Comparison of ENCODE assay signal across 8 mouse cellular contexts in the genomic region with DNA sequence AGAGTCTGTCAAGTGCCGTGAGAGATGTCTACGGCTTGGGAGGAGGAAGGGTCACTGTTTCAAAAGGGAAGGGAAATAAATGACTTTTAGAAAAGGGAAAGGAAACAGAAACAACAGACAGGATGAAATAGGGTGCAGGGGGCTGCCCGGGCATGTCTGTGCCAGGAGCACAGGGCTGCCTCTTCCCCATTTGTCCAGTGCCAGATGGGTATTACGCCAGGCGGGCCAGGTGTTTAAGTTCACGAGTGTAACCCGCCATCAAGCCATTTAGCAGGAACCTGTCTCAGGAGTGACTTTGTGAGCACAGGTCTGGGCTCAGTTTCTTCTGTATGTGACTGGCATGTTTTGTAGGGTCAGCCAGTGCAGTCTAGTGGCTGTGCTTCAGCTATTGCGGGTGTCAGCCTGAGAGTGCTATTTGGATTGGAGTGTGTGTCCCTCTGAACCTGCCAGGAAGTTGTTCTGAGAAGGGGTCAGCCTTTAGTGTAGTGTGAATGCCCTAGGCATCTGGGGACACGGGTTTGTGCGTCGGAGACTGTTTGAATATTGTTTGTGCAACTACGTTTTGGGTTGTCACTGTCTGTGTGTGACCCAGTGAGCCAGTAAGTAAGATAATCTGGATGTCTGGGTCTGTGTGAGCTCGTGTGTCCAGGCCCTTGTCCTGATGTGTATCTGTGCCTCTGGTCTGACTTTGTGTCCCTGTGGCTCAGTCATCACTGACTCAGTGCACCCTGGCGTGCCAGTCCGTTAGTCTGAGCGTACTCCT. TPM values are rescaled to one million over a fixed set of nuclear protein-coding genes. Genes with fewer than 3 reads are reported as not detected.
A peak's percentile ranks its signal among the peaks of the same experiment; 100 is the strongest.
DNase-seq lines count a peak whose midpoint lies in the region; ATAC-seq lines count a peak whose summit lies in the region.

No protein-coding gene starts in this region.

- peak overlapping the region; percentile 100 for H3K4me2 ChIP-seq in kidney, embryonic 16.5 days (replicated peaks; ENCODE audit: low read depth, low read length)
- H3K4me2 ChIP-seq in midbrain, embryonic 14.5 days (ENCODE audit: low read length) = peak overlapping the region; percentile 97

- no peak; the same call in 1 of the 2 replicates for ATAC-seq in erythroblast, adult 5-6 weeks (replicated peaks; ENCODE audit: low FRiP score, poor library complexity, severe bottlenecking)
- no peak for ATAC-seq in kidney, embryonic 16.5 days (ENCODE audit: low FRiP score, low TSS enrichment)
- ATAC-seq in midbrain, embryonic 14.5 days (ENCODE audit: low FRiP score, low TSS enrichment) = no peak
- ATAC-seq in inflammation-experienced regulatory T-cells, adult 6 months = no peak
- no peak for ATAC-seq in erythroid progenitor cell, adult 5-6 weeks (replicated peaks; ENCODE audit: low FRiP score, poor library complexity, severe bottlenecking)

- peak overlapping the region; percentile 99 for H3K27ac ChIP-seq in forebrain, embryonic 10.5 days
- peak overlapping the region; percentile 29 for H3K27ac ChIP-seq in kidney, embryonic 16.5 days (ENCODE audit: low read length)
- peak overlapping the region; percentile 70; the same call in 1 of the 2 replicates for H3K27ac ChIP-seq in midbrain, embryonic 14.5 days (replicated peaks; ENCODE audit: low read depth, low read length)

- H3K4me3 ChIP-seq in erythroblast, embryonic 14.5 days (replicated peaks) = peak overlapping the region; percentile 89
- peak overlapping the region; percentile 89 for H3K4me3 ChIP-seq in forebrain, embryonic 10.5 days
- H3K4me3 ChIP-seq in kidney, embryonic 16.5 days (ENCODE audit: low read length) = peak overlapping the region; percentile 89
- H3K4me3 ChIP-seq in midbrain, embryonic 14.5 days (replicated peaks; ENCODE audit: low read depth, low read length) = peak overlapping the region; percentile 67

- peaks cover 34% of the 10 kb centered on the region for H3K27me3 ChIP-seq in erythroblast, embryonic 14.5 days (ENCODE audit: control insufficient read depth)
- peaks cover 11% of the 10 kb centered on the region; the same call in 1 of the 2 replicates for H3K27me3 ChIP-seq in forebrain, embryonic 10.5 days (ENCODE audit: poor library complexity, severe bottlenecking)
- no peaks in the 10 kb centered on the region for H3K27me3 ChIP-seq in kidney, embryonic 16.5 days (ENCODE audit: insufficient read depth, low read length)
- no peaks in the 10 kb centered on the region for H3K27me3 ChIP-seq in midbrain, embryonic 14.5 days (ENCODE audit: control insufficient read depth, insufficient read depth, low read length)

- H3K4me1 ChIP-seq in erythroblast, embryonic 14.5 days (ENCODE audit: control insufficient read depth) = peaks cover 62% of the 10 kb centered on the region
- peaks cover 56% of the 10 kb centered on the region for H3K4me1 ChIP-seq in forebrain, embryonic 10.5 days
- peaks cover 44% of the 10 kb centered on the region for H3K4me1 ChIP-seq in kidney, embryonic 16.5 days (ENCODE audit: insufficient read depth, low read length)
- peaks cover 29% of the 10 kb centered on the region for H3K4me1 ChIP-seq in midbrain, embryonic 14.5 days (ENCODE audit: control insufficient read depth, insufficient read depth, low read length)

- H3K9ac ChIP-seq in kidney, embryonic 16.5 days (replicated peaks; ENCODE audit: low read length) = peak overlapping the region; percentile 62
- peak overlapping the region; percentile 59 for H3K9ac ChIP-seq in midbrain, embryonic 14.5 days (replicated peaks; ENCODE audit: low read length)

- no peaks in the 10 kb centered on the region for H3K36me3 ChIP-seq in erythroblast, embryonic 14.5 days (ENCODE audit: control insufficient read depth)
- H3K36me3 ChIP-seq in forebrain, embryonic 10.5 days (replicated peaks) = no peaks in the 10 kb centered on the region
- H3K36me3 ChIP-seq in kidney, embryonic 16.5 days (ENCODE audit: insufficient read depth, low read length) = no peaks in the 10 kb centered on the region
- H3K36me3 ChIP-seq in midbrain, embryonic 14.5 days (ENCODE audit: control insufficient read depth, insufficient read depth, low read length) = no peaks in the 10 kb centered on the region

- peak; percentile 41 for DNase-seq in CD4-positive helper T cell, adult 2 months (ENCODE audit: low read depth, low spot score)
- DNase-seq in forebrain, embryonic 10.5 days (ENCODE audit: extremely low spot score, low spot score) = no peak
- no peak for DNase-seq in midbrain, embryonic 14.5 days

- H3K9me3 ChIP-seq in erythroblast, embryonic 14.5 days (ENCODE audit: control insufficient read depth, low read length) = no peaks in the 10 kb centered on the region; the same call in 1 of the 2 replicates
- no peaks in the 10 kb centered on the region for H3K9me3 ChIP-seq in forebrain, embryonic 10.5 days
- no peaks in the 10 kb centered on the region for H3K9me3 ChIP-seq in kidney, embryonic 16.5 days (ENCODE audit: low read length)
- no peaks in the 10 kb centered on the region for H3K9me3 ChIP-seq in midbrain, embryonic 14.5 days (ENCODE audit: control insufficient read depth, low read length)

- WGBS in forebrain, embryonic 10.5 days = 52% methylated on average over 16 of the region's 16 CpGs
- 28% methylated on average over 16 of the region's 16 CpGs for WGBS in kidney, embryonic 16.5 days
- 46% methylated on average over 16 of the region's 16 CpGs for WGBS in midbrain, embryonic 14.5 days

RNA-seq across cellular contexts. Expression of gene Bbc3, which starts 0.5 kb away (rescaled TPM):
- polyA plus RNA-seq in erythroblast, embryonic 14.5 days (2012) = 63.0 and 92.9 TPM in 2 replicates
- total RNA-seq in erythroblast, adult 5-6 weeks (2015; ENCODE audit: low replicate concordance) = 2.3 TPM in 1 of 2 replicates, not detected in the other
- 1.5 and 7.5 TPM in 2 replicates for total RNA-seq in erythroblast, adult 5-6 weeks (2017; ENCODE audit: low replicate concordance)
- 16.4 and 18.8 TPM in 2 replicates for polyA plus RNA-seq in forebrain, embryonic 10.5 days (2016; fragmentation: Nextera tagmentation; extraction: Ambion mirVana)
- 12.6 and 14.2 TPM in 2 replicates for polyA plus RNA-seq in kidney, embryonic 16.5 days (2015; fragmentation: Nextera tagmentation; extraction: Ambion mirVana)
- 16.8 and 24.8 TPM in 2 replicates for polyA plus RNA-seq in midbrain, embryonic 14.5 days (2014; fragmentation: Nextera tagmentation; extraction: Ambion mirVana)
- 1 to 10 TPM in 2 of 3 experiments, under 1 TPM in 1; 0.42 to 1.5 (median 1.2) TPM for polyA plus RNA-seq in inflammation-experienced regulatory T-cells, adult 6 months (2017; shearing (Covaris generic))
- total RNA-seq in erythroid progenitor cell, adult 5-6 weeks (2015; ENCODE audit: low replicate concordance) = 0.42 and 3.2 TPM in 2 replicates
- total RNA-seq in erythroid progenitor cell, adult 5-6 weeks (2017; ENCODE audit: low replicate concordance) = 0.76 and 2.6 TPM in 2 replicates

RNA-seq across cellular contexts. Expression of gene Ccdc9, which starts 22.1 kb away (rescaled TPM):
- 6.3 and 7.0 TPM in 2 replicates for polyA plus RNA-seq in erythroblast, embryonic 14.5 days (2012)
- total RNA-seq in erythroblast, adult 5-6 weeks (2015; ENCODE audit: low replicate concordance) = 2.5 and 9.4 TPM in 2 replicates
- 17.7 and 30.0 TPM in 2 replicates for total RNA-seq in erythroblast, adult 5-6 weeks (2017; ENCODE audit: low replicate concordance)
- polyA plus RNA-seq in forebrain, embryonic 10.5 days (2016; fragmentation: Nextera tagmentation; extraction: Ambion mirVana) = 28.7 and 34.8 TPM in 2 replicates
- 30.9 and 31.2 TPM in 2 replicates for polyA plus RNA-seq in kidney, embryonic 16.5 days (2015; fragmentation: Nextera tagmentation; extraction: Ambion mirVana)
- 17.6 and 24.1 TPM in 2 replicates for polyA plus RNA-seq in midbrain, embryonic 14.5 days (2014; fragmentation: Nextera tagmentation; extraction: Ambion mirVana)
- 10 to 100 TPM; 10.6 to 16.3 (median 11.5) TPM for polyA plus RNA-seq in inflammation-experienced regulatory T-cells, adult 6 months (2017; shearing (Covaris generic))
- 15.1 and 25.6 TPM in 2 replicates for total RNA-seq in erythroid progenitor cell, adult 5-6 weeks (2015; ENCODE audit: low replicate concordance)
- total RNA-seq in erythroid progenitor cell, adult 5-6 weeks (2017; ENCODE audit: low replicate concordance) = 27.7 and 39.5 TPM in 2 replicates

RNA-seq across cellular contexts. Expression of gene Inafm1, which starts 35.3 kb away (rescaled TPM):
- 7.8 and 7.9 TPM in 2 replicates for polyA plus RNA-seq in erythroblast, embryonic 14.5 days (2012)
- total RNA-seq in erythroblast, adult 5-6 weeks (2015; ENCODE audit: low replicate concordance) = not detected in 2 replicates
- 2.0 and 4.3 TPM in 2 replicates for total RNA-seq in erythroblast, adult 5-6 weeks (2017; ENCODE audit: low replicate concordance)
- polyA plus RNA-seq in forebrain, embryonic 10.5 days (2016; fragmentation: Nextera tagmentation; extraction: Ambion mirVana) = 5.6 and 6.3 TPM in 2 replicates
- polyA plus RNA-seq in kidney, embryonic 16.5 days (2015; fragmentation: Nextera tagmentation; extraction: Ambion mirVana) = 16.4 and 19.7 TPM in 2 replicates
- 36.4 and 44.7 TPM in 2 replicates for polyA plus RNA-seq in midbrain, embryonic 14.5 days (2014; fragmentation: Nextera tagmentation; extraction: Ambion mirVana)
- polyA plus RNA-seq in inflammation-experienced regulatory T-cells, adult 6 months (2017; shearing (Covaris generic)) = 1 to 10 TPM in 2 of 3 experiments, under 1 TPM in 1; 0.96 to 2.4 (median 2.3) TPM
- 6.8 and 9.6 TPM in 2 replicates for total RNA-seq in erythroid progenitor cell, adult 5-6 weeks (2015; ENCODE audit: low replicate concordance)
- 16.3 and 19.3 TPM in 2 replicates for total RNA-seq in erythroid progenitor cell, adult 5-6 weeks (2017; ENCODE audit: low replicate concordance)

RNA-seq across cellular contexts. Expression of gene C5ar1, which starts 49.4 kb away (rescaled TPM):
- polyA plus RNA-seq in erythroblast, embryonic 14.5 days (2012) = 0.02 TPM in 1 of 2 replicates, not detected in the other
- 7.7 and 15.7 TPM in 2 replicates for total RNA-seq in erythroblast, adult 5-6 weeks (2015; ENCODE audit: low replicate concordance)
- total RNA-seq in erythroblast, adult 5-6 weeks (2017; ENCODE audit: low replicate concordance) = 2.6 and 7.1 TPM in 2 replicates
- polyA plus RNA-seq in forebrain, embryonic 10.5 days (2016; fragmentation: Nextera tagmentation; extraction: Ambion mirVana) = 0.50 and 0.80 TPM in 2 replicates
- 2.7 and 2.8 TPM in 2 replicates for polyA plus RNA-seq in kidney, embryonic 16.5 days (2015; fragmentation: Nextera tagmentation; extraction: Ambion mirVana)
- polyA plus RNA-seq in midbrain, embryonic 14.5 days (2014; fragmentation: Nextera tagmentation; extraction: Ambion mirVana) = 0.11 and 1.6 TPM in 2 replicates
- polyA plus RNA-seq in inflammation-experienced regulatory T-cells, adult 6 months (2017; shearing (Covaris generic)) = under 1 TPM in 1 of 3 experiments, not detected in 2; 0.21 TPM
- 5.4 and 8.0 TPM in 2 replicates for total RNA-seq in erythroid progenitor cell, adult 5-6 weeks (2015; ENCODE audit: low replicate concordance)
- 2.3 and 5.0 TPM in 2 replicates for total RNA-seq in erythroid progenitor cell, adult 5-6 weeks (2017; ENCODE audit: low replicate concordance)

Comparison
In these comparisons a context has a peak if more than half of its experiments do, and no peak if none do; other contexts are left out.
1. H3K27ac ChIP-seq: peak in every context shown above with its lines; median percentile 99 in forebrain, embryonic 10.5 days; 70 in midbrain, embryonic 14.5 days; 29 in kidney, embryonic 16.5 days.